24 mouse cellular contexts compared by ENCODE assay signal in the genomic region with DNA sequence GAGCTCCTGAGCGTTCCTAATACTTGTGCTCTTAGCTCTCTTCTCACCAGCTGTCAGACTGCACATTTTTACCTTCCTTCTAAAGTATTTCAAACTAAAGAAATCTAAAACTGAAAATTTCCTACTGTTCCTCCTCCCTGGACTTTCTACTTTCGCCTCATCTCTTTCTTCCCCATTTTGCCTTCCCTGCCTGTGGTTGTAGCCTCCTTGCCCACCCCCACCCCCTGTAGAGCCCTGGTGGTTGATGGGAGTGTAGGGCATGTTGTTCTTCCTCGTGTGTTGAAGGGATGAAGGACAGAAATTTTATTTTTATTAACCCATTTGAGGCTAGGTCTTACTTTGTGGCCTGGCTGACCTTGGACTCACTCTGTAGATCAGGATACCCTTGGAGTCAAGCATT.
"Had no signal": no experiment of that assay in that cellular context is flagged by ENCODE, and none has a peak within 500 bp of the region (broad histone marks: within the 10 kb centered on the region; RNA-seq: fewer than 3 reads in every experiment).

No protein-coding gene starts in this region.

- H3K9me3 ChIP-seq: heart, embryonic 13.5 days; heart, embryonic 15.5 days; hindbrain, embryonic 13.5 days; hindbrain, embryonic 15.5 days; limb, embryonic 13.5 days; limb, embryonic 15.5 days; liver, embryonic 12.5 days had no signal

- H3K9ac ChIP-seq: heart, embryonic 13.5 days; heart, embryonic 15.5 days; hindbrain, embryonic 13.5 days; hindbrain, embryonic 15.5 days; limb, embryonic 13.5 days; limb, embryonic 15.5 days; liver, embryonic 12.5 days; liver, embryonic 14.5 days had no signal

- DNase-seq: gastrocnemius, postnatal 14 days; gastrocnemius, postnatal 36 days; heart, adult 18-20 months; heart, postnatal 14 days; heart, postnatal 36 days; kidney, adult 11 months; kidney, adult 2 months; kidney, adult 9 months; kidney, postnatal 10 days; kidney, postnatal 25 days; kidney, postnatal 4 days; left cerebral cortex, postnatal 4 days had no signal

- H3K27me3 ChIP-seq: heart, embryonic 13.5 days; heart, embryonic 15.5 days; hindbrain, embryonic 13.5 days; hindbrain, embryonic 15.5 days; limb, embryonic 13.5 days; limb, embryonic 15.5 days; liver, embryonic 12.5 days had no signal

- H3K4me3 ChIP-seq: heart, embryonic 13.5 days; heart, embryonic 15.5 days; hindbrain, embryonic 13.5 days; hindbrain, embryonic 15.5 days; layer of hippocampus, adult 2 months; limb, embryonic 13.5 days; limb, embryonic 15.5 days; liver, embryonic 12.5 days had no signal

- H3K4me2 ChIP-seq: heart, embryonic 11.5 days; heart, embryonic 13.5 days; heart, embryonic 15.5 days; hindbrain, embryonic 13.5 days; hindbrain, embryonic 15.5 days; limb, embryonic 13.5 days; limb, embryonic 15.5 days; liver, embryonic 12.5 days had no signal

- H3K4me1 ChIP-seq: heart, embryonic 13.5 days; heart, embryonic 15.5 days; hindbrain, embryonic 13.5 days; hindbrain, embryonic 15.5 days; limb, embryonic 13.5 days; limb, embryonic 15.5 days; liver, embryonic 12.5 days had no signal

- ATAC-seq: hindbrain, postnatal 0 days; intestine, embryonic 16.5 days; liver, embryonic 12.5 days had no signal

- H3K27ac ChIP-seq: heart, embryonic 13.5 days; heart, embryonic 15.5 days; hindbrain, embryonic 13.5 days; hindbrain, embryonic 15.5 days; hindbrain, postnatal 0 days; limb, embryonic 13.5 days; liver, embryonic 12.5 days; liver, embryonic 14.5 days had no signal
